Mouse (Mus musculus) thymus, adult 18-20 months (tissue): ENCODE measurements around the gene Mtrr.
"Not testable (repeated sequence)": the region's sequence is repeated elsewhere in the genome, so short reads cannot be mapped to it uniquely, and the experiment has no call there.

Experiments
- DNase-seq, 2 experiments: peaks; one replicate each; pipeline ENCODE4 v3.0.0; 2022; ENCODE audit warnings: mixed read lengths in 2 of 2

Gene Mtrr

DNA sequence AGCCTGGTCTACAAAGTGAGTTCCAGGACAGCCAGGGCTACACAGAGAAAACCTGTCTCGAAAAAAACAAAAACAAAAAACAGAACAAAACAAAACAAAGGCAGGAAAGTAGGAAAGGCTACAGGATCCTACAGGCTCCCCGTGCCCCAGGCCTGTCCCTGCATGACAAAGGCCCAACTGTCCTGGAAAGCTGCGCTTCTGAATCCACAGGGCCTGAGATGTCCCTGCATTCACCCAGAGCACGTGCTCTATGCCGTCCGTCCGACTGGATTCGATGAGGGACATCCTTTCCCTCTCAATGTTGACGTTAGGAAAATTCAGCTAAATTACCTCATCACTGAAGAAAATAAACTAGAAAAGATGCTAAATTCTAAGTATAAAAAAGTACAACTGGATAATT lies 13.8 kb downstream of the Mtrr start:
- DNase-seq: no peak

DNA sequence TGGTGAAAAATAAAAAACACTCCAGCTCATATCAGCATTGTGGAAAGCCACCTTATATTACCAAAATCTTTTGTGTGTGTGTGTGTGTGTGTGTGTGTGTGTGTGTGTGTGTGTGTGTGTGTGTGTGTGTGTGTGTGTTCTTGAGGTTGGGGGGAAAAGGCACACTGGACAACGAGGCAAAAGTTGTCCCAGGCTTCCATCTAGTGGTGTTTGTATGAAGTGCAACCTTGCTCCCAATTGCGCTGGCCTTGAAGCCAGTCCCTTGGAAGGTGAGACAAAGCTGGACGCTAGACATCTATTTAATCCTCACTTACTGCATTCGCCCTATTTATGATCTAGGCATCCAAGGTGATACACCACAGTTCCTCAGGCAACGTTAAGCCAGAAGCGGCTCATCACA lies 28.6 kb downstream of the Mtrr start:
- not testable (repeated sequence) for DNase-seq
